Mouse (Mus musculus): ENCODE data around the gene Runx1. TPM values are rescaled to one million over a fixed set of nuclear protein-coding genes. Genes with fewer than 3 reads are reported as not detected.

The Runx1 gene
- total and polyA plus RNA-seq, 3 experiments = 3.1 to 10.9 (median 4.7) TPM

- H3K36me3 ChIP-seq (replicated peaks in 1 of 2; ENCODE audit: control insufficient read depth in 1 of 2, insufficient read depth in 1 of 2, low read length in 1 of 2) = peaks cover 0 to 48% of the 10 kb centered on the region in 2 experiments
- H3K4me3 ChIP-seq (replicated peaks in 1 of 3; ENCODE audit: low read depth in 2 of 3, low read length in 2 of 3, poor library complexity in 1 of 3) = no peak overlapping the region
- peaks cover 11% of the 10 kb centered on the region for H3K9me3 ChIP-seq (replicated peaks; ENCODE audit: low read length)
- H3K9ac ChIP-seq (ENCODE audit: insufficient read depth, low read depth) = no peak overlapping the region
- dilution Hi-C loops (cut with MboI; ENCODE audit: extremely low pct_ligation_motif_present, extremely low pct_unique_long_range_greater_than_20kb, low sequenced_read_pairs) (no loop called here), in situ Hi-C loops (cut with MboI; ENCODE audit: low pct_ligation_motif_present, low pct_unique_long_range_greater_than_20kb, low sequenced_read_pairs) (no loop called here)
- H3K27me3 ChIP-seq (replicated peaks) = no peaks in the 10 kb centered on the region
- no peak overlapping the region for H3K27ac ChIP-seq (ENCODE audit: insufficient read depth, low read depth)
- no peak for TF ChIP-seq PAX5 (IDR thresholded peaks at IDR 0.05; ENCODE audit: low read length)
- no peak for TF ChIP-seq RAD21 (IDR thresholded peaks at IDR 0.05; ENCODE audit: low read depth, low read length)
- no peak for TF ChIP-seq BHLHE40 (IDR thresholded peaks at IDR 0.05; ENCODE audit: low read depth, low read length)
- no peak for TF ChIP-seq TCF12 (IDR thresholded peaks at IDR 0.05; ENCODE audit: low read depth, low read length)
- TF ChIP-seq ZNF384 (IDR thresholded peaks at IDR 0.05; ENCODE audit: low read depth, low read length) = no peak
- no peak for TF ChIP-seq CHD1 (IDR thresholded peaks at IDR 0.05; ENCODE audit: low read depth, low read length)
- TF ChIP-seq EP300 (IDR thresholded peaks at IDR 0.05; ENCODE audit: low read length) = no peak
- TF ChIP-seq CHD2 (IDR thresholded peaks at IDR 0.05; ENCODE audit: low read length) = no peak
- TF ChIP-seq ZKSCAN1 (IDR thresholded peaks at IDR 0.05; ENCODE audit: borderline replicate concordance, low read depth, low read length) = no peak
- no peak for TF ChIP-seq GABPA (IDR thresholded peaks at IDR 0.05; ENCODE audit: insufficient replicate concordance, low read depth, low read length)
- no peak for TF ChIP-seq SIN3A (IDR thresholded peaks at IDR 0.05; ENCODE audit: low read length)
- no peak for TF ChIP-seq RCOR1 (conservative IDR thresholded peaks at IDR 0.05; ENCODE audit: low read depth, low read length)
- no peak overlapping the region for H3K4me2 ChIP-seq (ENCODE audit: insufficient read depth, low read depth, poor library complexity, severe bottlenecking)
- DNase-seq (ENCODE audit: extremely low read depth) = no peak
- H3K4me1 ChIP-seq (ENCODE audit: control insufficient read depth in 1 of 2, insufficient read depth in 2 of 2) = peaks cover 0 to 11% of the 10 kb centered on the region in 2 experiments; a peak in 1 of 4 replicates
- no peaks in the 10 kb centered on the region for H3K79me2 ChIP-seq (replicated peaks; ENCODE audit: control insufficient read depth, extremely low read depth, insufficient read depth, poor library complexity, severe bottlenecking)
These were observed 106.2 kb downstream of the Runx1 start for GRCm38 (mm10) chr16:92719725-92720124.

DNA sequence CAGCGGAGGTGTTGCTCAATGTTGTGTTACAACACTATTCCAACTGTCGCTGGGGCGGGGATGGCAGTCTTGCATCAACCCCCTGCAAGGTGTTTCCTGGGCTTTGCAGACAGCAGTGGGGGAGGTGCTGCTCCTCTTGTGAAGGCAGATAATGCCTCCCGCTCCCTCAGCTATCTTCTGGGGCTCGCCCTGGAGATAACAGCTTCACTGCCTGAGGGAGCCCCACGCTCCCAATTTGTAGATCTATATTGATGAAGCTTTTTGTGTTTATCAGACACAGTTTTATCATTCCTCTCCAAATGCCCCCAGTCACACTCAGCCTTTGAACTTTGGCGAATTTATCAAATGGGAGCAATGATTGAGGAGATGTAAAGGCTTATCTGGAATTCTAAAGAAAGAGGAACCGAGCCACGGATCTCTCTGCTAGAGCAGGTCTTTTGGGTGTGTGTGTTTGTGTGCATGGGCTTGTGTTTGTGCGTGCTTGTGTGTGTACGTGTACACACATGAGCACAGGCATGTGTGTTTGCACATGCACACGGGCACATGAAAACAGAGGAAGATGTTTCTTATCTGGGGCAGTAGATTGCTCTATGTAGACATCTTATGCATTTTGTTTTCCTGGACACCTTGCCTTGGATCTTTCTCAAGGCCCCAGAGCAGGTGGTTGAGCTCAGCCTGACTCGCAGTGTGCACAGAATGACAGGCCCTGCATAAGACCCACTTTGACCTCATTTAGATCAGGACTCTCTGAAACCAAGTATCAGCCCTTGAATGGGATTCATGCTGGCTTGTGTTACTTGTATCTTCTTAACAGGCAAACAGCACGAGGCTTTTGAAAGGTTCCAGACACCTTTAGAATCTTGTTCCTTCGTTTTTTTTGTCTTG is 110.1 kb downstream of the Runx1 start:
- H3K4me3 ChIP-seq (replicated peaks in 1 of 3; ENCODE audit: low read depth in 2 of 3, low read length in 2 of 3, poor library complexity in 1 of 3) = no peak overlapping the region
- peaks cover 0 to 9% of the 10 kb centered on the region in 2 experiments; a peak in 1 of 4 replicates for H3K4me1 ChIP-seq (ENCODE audit: control insufficient read depth in 1 of 2, insufficient read depth in 2 of 2)
- no peak overlapping the region for H3K9ac ChIP-seq (ENCODE audit: insufficient read depth, low read depth)
- no peaks in the 10 kb centered on the region for H3K79me2 ChIP-seq (replicated peaks; ENCODE audit: control insufficient read depth, extremely low read depth, insufficient read depth, poor library complexity, severe bottlenecking)
- no peak for DNase-seq (ENCODE audit: extremely low read depth)
- H3K4me2 ChIP-seq (ENCODE audit: insufficient read depth, low read depth, poor library complexity, severe bottlenecking) = no peak overlapping the region
- dilution Hi-C loops (cut with MboI; ENCODE audit: extremely low pct_ligation_motif_present, extremely low pct_unique_long_range_greater_than_20kb, low sequenced_read_pairs) = no loop called here
- H3K36me3 ChIP-seq (replicated peaks in 1 of 2; ENCODE audit: control insufficient read depth in 1 of 2, insufficient read depth in 1 of 2, low read length in 1 of 2) = peaks cover 0 to 45% of the 10 kb centered on the region in 2 experiments
- H3K9me3 ChIP-seq (replicated peaks; ENCODE audit: low read length) = peaks cover 11% of the 10 kb centered on the region
- TF ChIP-seq CHD1 (IDR thresholded peaks at IDR 0.05; ENCODE audit: low read depth, low read length) (no peak), ZC3H11A (IDR thresholded peaks at IDR 0.05; ENCODE audit: low read depth, low read length) (no peak), POLR2AphosphoS2 (IDR thresholded peaks at IDR 0.05; ENCODE audit: low read depth, low read length) (no peak), NELFE (IDR thresholded peaks at IDR 0.05; ENCODE audit: low read depth, low read length) (no peak), NRF1 (IDR thresholded peaks at IDR 0.05; ENCODE audit: low read depth, low read length) (no peak), TCF12 (IDR thresholded peaks at IDR 0.05; ENCODE audit: low read depth, low read length) (no peak), GABPA (IDR thresholded peaks at IDR 0.05; ENCODE audit: insufficient replicate concordance, low read depth, low read length) (no peak), ZNF384 (IDR thresholded peaks at IDR 0.05; ENCODE audit: low read depth, low read length) (no peak), MAZ (IDR thresholded peaks at IDR 0.05; ENCODE audit: low read depth, low read length) (no peak), ZMIZ1 (IDR thresholded peaks at IDR 0.05; ENCODE audit: low read depth, low read length) (no peak), JUND (conservative IDR thresholded peaks at IDR 0.05; ENCODE audit: low read depth, low read length) (no peak), USF2 (conservative IDR thresholded peaks at IDR 0.05; ENCODE audit: low read depth, low read length) (no peak), ETS1 (conservative IDR thresholded peaks at IDR 0.05; ENCODE audit: low read depth, low read length) (no peak), KAT2A (IDR thresholded peaks at IDR 0.05; ENCODE audit: insufficient replicate concordance, low read length) (no peak), PAX5 (IDR thresholded peaks at IDR 0.05; ENCODE audit: low read length) (no peak), HCFC1 (IDR thresholded peaks at IDR 0.05; ENCODE audit: low read depth, low read length) (no peak), MEF2A (IDR thresholded peaks at IDR 0.05; ENCODE audit: borderline replicate concordance, low read depth, low read length) (no peak), SMC3 (IDR thresholded peaks at IDR 0.05; ENCODE audit: low read depth, low read length) (no peak), POLR2A (IDR thresholded peaks at IDR 0.05; ENCODE audit: low read depth, low read length) (no peak), IRF4 (IDR thresholded peaks at IDR 0.05; ENCODE audit: low read depth, low read length) (no peak)
- H3K27ac ChIP-seq (ENCODE audit: insufficient read depth, low read depth) = no peak overlapping the region
- in situ Hi-C loops (cut with MboI; ENCODE audit: low pct_ligation_motif_present, low pct_unique_long_range_greater_than_20kb, low sequenced_read_pairs) = no loop called here
- H3K27me3 ChIP-seq (replicated peaks) = no peaks in the 10 kb centered on the region
